Mouse (Mus musculus) heart, postnatal 0 days (tissue): Measurements from ENCODE around the gene Kansl1.

ENCODE experiments used
- CTCF ChIP-seq: IDR thresholded peaks from 2 replicates; pipeline ENCODE4 v1.5.1; 2016; ENCODE audit warnings: antibody characterized with exemption, control low read depth, low read depth
- EP300 ChIP-seq: IDR thresholded peaks from 2 replicates; pipeline ENCODE4 v1.6.1; 2016; ENCODE audit warnings: antibody characterized with exemption, low read depth

DNA sequence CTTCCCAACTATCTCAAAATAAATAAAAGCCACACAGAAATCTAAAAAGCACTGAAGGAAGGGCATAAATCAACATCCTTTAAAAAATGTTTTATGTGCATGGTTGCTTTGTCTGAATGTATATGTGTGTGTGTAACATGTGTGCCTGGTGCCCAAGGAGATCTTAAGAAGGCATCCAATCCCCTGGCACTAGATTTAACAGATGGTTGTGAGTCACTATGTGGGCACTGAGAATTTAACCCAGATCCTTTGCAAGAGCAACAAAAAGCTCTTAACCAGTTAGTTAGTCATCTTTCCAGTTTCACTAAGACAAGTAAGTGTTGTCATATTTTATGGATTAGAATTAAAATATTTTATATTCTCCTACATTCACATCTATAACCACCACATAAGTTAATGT is 56.4 kb downstream of the Kansl1 start:
- no peak for TF ChIP-seq CTCF
- TF ChIP-seq EP300 = no peak
